Mouse (Mus musculus) heart, postnatal 0 days (tissue): ENCODE results near the gene P3h3.

ENCODE experiments used
- CTCF ChIP-seq: IDR thresholded peaks from 2 replicates; pipeline ENCODE4 v1.5.1; 2016; ENCODE audit warnings: antibody characterized with exemption, control low read depth, low read depth
- EP300 ChIP-seq: IDR thresholded peaks from 2 replicates; pipeline ENCODE4 v1.6.1; 2016; ENCODE audit warnings: antibody characterized with exemption, low read depth

DNA sequence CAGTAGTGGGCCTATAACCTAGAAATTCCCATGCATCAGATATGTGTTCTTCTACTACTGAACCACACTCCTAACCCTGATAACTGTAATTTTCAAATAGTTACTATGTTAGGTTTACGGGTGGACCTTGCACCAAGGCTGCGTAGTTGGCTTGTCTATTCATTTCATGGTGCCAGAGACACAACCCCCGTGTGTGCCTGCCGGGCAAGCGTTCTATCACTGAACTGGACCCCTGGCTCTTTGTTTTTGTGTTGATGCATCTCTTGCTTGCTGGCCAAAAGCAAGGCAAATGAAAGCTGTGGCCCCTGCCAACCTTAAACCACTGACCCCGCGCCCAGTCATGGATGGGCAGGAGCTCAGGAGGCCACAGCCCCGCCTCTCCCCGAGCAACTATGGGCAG is 24.3 kb upstream of the P3h3 start:
- TF ChIP-seq CTCF (no peak), EP300 (no peak)
